Mouse (Mus musculus) brain, embryonic 14.5 days (tissue): ENCODE data around the gene Triml1. TPM values are rescaled to one million over a fixed set of nuclear protein-coding genes. Genes with fewer than 3 reads are reported as not detected.

Source experiments
- DNase-seq: peaks from one replicate; pipeline ENCODE4 v3.0.0-alpha.2; 2011; ENCODE audit warnings: low read depth
- CTCF ChIP-seq: fragments of 200-500 bp; IDR thresholded peaks from 2 replicates; pipeline ENCODE4 v1.5.1; 2012; ENCODE audit warnings: inconsistent platforms, mild to moderate bottlenecking, moderate library complexity, borderline replicate concordance; ENCODE audit not compliant: insufficient read depth, insufficient read length; ENCODE audit errors: extremely low read depth
- POLR2A ChIP-seq: fragments of 200-500 bp; IDR thresholded peaks from 2 replicates; pipeline ENCODE4 v1.6.1; 2012; ENCODE audit warnings: mild to moderate bottlenecking, inconsistent platforms, borderline replicate concordance; ENCODE audit not compliant: poor library complexity, insufficient read depth, insufficient read length, severe bottlenecking; ENCODE audit errors: extremely low read depth
- polyA plus RNA-seq: library from polyadenylated mRNA; depleted of rRNA; stranded (reverse); fragments of >200 nt; gene quantifications from 2 replicates; pipeline ENCODE4 v1.2.3, GENCODE M21; 2012; rRNA removed

Gene Triml1
- polyA plus RNA-seq, 1 experiment, result not detected

- DNase-seq, result peak; percentile 44
- TF ChIP-seq POLR2A (no peak), CTCF (no peak)
These were observed 30.0 kb downstream of the Triml1 start for GRCm38 (mm10) chr8:43111205-43111827.

Other genes with a start within 250 kb of the Triml1 start
- gene Triml2, start 39.1 kb upstream of the Triml1 start, polyA plus RNA-seq, result not detected in 2 replicates
- not detected in 2 replicates for gene Zfp42, start 165.5 kb upstream of the Triml1 start, polyA plus RNA-seq